Mouse (Mus musculus): ENCODE measurements around the gene Rbpj.

DNA sequence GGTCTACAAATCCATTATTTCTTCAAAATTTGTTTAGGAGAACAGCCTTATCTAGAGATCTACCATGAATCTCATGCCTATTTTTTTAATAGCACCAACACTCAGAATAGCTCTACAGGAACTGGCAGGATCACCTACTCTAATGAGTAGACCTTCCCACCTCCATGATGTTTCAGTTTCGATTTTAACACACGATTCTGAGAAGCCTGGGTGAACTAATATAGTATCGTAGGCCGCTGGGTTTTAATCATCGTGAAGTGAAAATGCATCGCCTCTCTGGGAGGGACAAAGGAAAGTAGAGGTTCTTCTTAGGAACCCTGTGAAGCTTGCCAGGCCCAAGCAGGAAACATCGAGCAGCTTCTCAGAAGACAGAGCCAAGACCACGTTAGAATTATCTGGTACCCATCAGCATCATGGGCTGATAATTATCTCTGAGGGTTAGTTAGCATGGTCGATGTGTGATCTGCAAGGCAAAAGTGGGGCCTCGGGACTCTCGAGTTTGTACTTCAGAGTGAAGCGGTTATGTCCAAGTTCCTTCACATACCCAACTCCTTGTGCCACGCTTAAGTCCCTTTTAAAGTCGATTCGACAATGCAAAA lies 100.6 kb downstream of the Rbpj start:
- TF ChIP-seq CTCF (IDR thresholded peaks at IDR 0.05; ENCODE audit: insufficient read depth, low read depth, low read length), result no peak
- TF ChIP-seq POLR2A (IDR thresholded peaks at IDR 0.05; ENCODE audit: insufficient read depth, low read depth, low read length), result no peak

All from olfactory bulb, adult 2 months (tissue).